Mouse (Mus musculus): Measurements from ENCODE around the gene Sorl1. TPM values are rescaled to one million over a fixed set of nuclear protein-coding genes. Genes with fewer than 3 reads are reported as not detected.
"Not testable (repeated sequence)": the region's sequence is repeated elsewhere in the genome, so short reads cannot be mapped to it uniquely, and the experiment has no call there.

Gene Sorl1
- polyA plus RNA-seq, 1 experiment from 2014 or later = 5.4 TPM

DNA sequence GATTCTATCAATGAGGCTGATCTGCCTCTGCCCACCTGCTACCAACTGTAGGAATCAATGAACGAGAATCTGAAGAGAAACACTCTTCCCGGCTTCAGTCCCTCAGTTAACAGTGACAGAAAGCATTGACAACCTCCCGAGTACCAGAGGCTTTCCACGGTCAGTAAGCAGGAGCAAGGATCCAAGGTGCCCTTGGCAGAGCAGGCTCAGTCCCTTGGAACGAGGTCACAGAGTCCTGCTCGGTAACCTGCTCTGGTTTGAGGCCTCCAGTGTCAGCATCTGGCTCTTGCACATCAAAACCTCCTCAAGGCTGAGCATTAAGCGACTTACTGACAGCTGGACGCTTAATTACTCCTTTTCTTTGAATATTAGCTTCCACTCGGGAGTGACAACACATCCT, 43.4 kb downstream of the Sorl1 start:
- Histone ChIP-seq H3K36me3 (peaks cover 7% of the 10 kb centered on the region), H3K27me3 (no peaks in the 10 kb centered on the region), H3K27ac (no peak overlapping the region), H3K4me1 (peaks cover 9% of the 10 kb centered on the region), H3K9ac (no peak overlapping the region), H3K4me3 (no peak overlapping the region), H3K4me2 (replicated peaks) (no peak overlapping the region), H3K9me3 (no peaks in the 10 kb centered on the region)
- no peak for ATAC-seq (ENCODE audit: low FRiP score, low read depth)
- WGBS = 79% methylated on average over 9 of the region's 9 CpGs

DNA sequence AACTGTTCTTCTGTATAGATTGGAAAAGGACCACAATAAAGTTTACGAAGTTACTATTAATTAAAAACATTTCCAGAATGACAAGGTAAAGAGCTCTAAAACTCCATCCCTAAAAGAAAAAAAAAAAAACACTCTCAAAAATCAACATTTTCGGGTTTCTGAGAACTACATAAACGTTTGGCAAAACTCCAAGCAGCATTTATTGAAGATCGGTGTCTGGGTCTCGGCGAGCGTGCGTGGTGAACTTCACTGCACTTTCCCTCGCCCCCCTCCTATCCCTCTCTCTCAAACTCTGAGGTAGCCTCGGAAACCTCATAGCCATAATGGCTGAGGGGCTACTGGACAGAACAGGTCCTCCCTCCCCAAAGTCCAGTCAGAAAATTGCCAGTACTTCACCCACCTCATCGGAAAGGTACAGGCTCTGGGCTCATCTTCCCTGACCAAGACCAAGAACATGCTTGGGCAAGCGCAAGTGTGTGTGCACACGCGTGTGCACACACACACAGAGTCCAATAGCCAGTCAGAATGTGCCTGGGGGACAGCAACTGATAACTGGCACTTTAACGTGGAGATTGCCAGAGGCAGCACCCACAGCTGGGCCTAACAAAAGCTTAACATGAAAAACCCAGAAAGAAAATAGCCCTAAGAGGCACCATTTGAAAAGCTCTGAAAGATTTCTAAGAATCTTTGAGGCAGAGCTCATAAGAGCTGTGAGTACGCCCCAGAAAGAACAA, 46.8 kb downstream of the Sorl1 start:
- Histone ChIP-seq H3K9me3 (no peaks in the 10 kb centered on the region), H3K9ac (no peak overlapping the region), H3K27ac (no peak overlapping the region; the same call in 1 of the 2 replicates), H3K36me3 (peaks cover 7% of the 10 kb centered on the region), H3K4me3 (no peak overlapping the region), H3K27me3 (no peaks in the 10 kb centered on the region), H3K4me1 (peaks cover 9% of the 10 kb centered on the region), H3K4me2 (replicated peaks) (no peak overlapping the region)
- no peak for ATAC-seq (ENCODE audit: low FRiP score, low read depth)
- WGBS = 56% methylated on average over 16 of the region's 16 CpGs

DNA sequence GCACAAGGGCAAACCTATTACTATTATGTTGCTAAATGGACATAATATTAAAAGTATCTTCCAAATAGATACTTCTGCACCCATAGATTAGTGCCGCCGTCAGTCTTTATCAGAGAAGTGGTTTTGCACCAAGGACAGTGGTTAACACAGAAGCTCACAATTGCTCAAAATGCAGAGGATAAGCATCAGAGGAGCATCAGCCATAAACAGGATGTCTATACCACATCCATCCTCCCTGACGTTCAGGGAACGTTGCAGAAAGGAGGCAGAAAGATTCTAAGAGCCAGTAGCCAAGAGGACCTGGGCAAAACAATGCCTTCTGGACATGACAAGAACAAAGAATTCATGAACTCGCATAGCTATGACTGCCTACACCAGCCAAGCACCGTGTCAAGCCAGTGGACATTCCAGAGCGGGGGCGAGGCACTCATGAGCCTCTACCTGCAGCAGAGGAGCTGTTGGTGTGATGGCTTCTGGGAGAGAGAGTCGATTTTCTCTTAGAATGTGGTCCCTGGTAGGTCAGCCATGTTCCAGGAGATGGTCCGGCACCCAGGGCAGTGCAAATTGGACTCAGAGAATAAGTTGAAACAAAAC, 47.7 kb downstream of the Sorl1 start:
- Histone ChIP-seq H3K9ac (no peak overlapping the region), H3K27me3 (0 out of 2 replicates have a peak, but pooled peaks cover 4% of the 10 kb centered on the region), H3K4me1 (peaks cover 9% of the 10 kb centered on the region), H3K4me2 (replicated peaks) (no peak overlapping the region), H3K9me3 (no peaks in the 10 kb centered on the region), H3K27ac (no peak overlapping the region), H3K36me3 (peaks cover 7% of the 10 kb centered on the region), H3K4me3 (no peak overlapping the region)
- WGBS = 87% methylated on average over 10 of the region's 10 CpGs
- ATAC-seq (ENCODE audit: low FRiP score, low read depth) = no peak

DNA sequence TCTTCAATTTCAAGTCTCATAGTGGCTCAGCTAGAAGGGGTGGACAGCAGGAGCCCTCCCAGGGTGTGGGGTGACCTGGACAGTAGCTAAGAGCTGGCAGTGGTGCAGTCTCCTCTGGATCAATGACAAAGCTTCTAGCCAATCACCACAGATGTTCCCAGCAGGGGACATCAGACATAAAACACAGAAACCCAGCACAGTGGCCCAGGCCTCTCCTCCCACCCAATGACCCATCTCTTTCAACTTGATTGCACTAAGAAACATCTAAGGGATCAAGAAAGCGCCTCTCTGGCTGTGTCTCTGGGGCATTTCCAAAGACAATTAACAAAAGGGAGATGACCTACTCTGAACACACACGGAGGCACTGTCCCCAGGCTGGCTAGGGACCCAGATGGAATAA, 48.9 kb downstream of the Sorl1 start:
- WGBS = 29% methylated on average over 2 of the region's 2 CpGs
- Histone ChIP-seq H3K4me1 (peaks cover 9% of the 10 kb centered on the region), H3K36me3 (peaks cover 7% of the 10 kb centered on the region), H3K4me3 (no peak overlapping the region), H3K9me3 (no peaks in the 10 kb centered on the region), H3K27ac (no peak overlapping the region), H3K4me2 (replicated peaks) (no peak overlapping the region), H3K27me3 (0 out of 2 replicates have a peak, but pooled peaks cover 4% of the 10 kb centered on the region), H3K9ac (no peak overlapping the region)
- no peak for ATAC-seq (ENCODE audit: low FRiP score, low read depth)

- no peak for ATAC-seq (ENCODE audit: low FRiP score, low read depth)
- Histone ChIP-seq H3K9ac (no peak overlapping the region), H3K27me3 (peaks cover 7% of the 10 kb centered on the region; the same call in 1 of the 2 replicates), H3K36me3 (no peaks in the 10 kb centered on the region), H3K4me1 (peaks cover 11% of the 10 kb centered on the region; the same call in 1 of the 2 replicates), H3K4me2 (replicated peaks) (no peak overlapping the region), H3K27ac (no peak overlapping the region), H3K9me3 (no peaks in the 10 kb centered on the region), H3K4me3 (no peak overlapping the region)
- WGBS = 72% methylated on average over 4 of the region's 4 CpGs
Observed at GRCm38 (mm10) chr9:42072010-42072409, 52.1 kb downstream of the Sorl1 start.

- Histone ChIP-seq H3K9me3 (no peaks in the 10 kb centered on the region), H3K4me3 (no peak overlapping the region), H3K27me3 (peaks cover 7% of the 10 kb centered on the region; the same call in 1 of the 2 replicates), H3K4me1 (peaks cover 11% of the 10 kb centered on the region; the same call in 1 of the 2 replicates), H3K36me3 (no peaks in the 10 kb centered on the region), H3K27ac (no peak overlapping the region), H3K4me2 (replicated peaks) (no peak overlapping the region), H3K9ac (no peak overlapping the region)
- 87% methylated on average over 6 of the region's 6 CpGs for WGBS
- no peak for ATAC-seq (ENCODE audit: low FRiP score, low read depth)
Observed at GRCm38 (mm10) chr9:42070856-42071255, 53.2 kb downstream of the Sorl1 start.

DNA sequence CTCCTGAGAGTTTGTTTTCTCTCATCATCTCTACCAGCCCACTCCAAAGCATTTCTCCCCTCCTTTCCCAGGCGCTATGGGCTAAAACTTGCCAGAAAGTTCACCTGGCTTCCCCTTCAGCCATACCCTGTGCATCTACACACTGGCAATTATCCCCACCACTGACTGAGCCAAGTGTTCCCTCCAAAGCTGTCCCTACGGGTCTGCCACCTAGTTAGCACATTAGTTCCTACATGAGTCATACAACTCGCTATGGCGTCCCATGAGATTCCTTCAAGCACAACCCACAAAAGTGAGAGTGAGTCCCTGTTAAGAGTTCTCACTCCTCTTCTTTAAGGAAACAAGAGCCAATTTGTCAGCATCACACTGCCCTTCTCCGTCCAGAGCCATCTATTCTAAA, 54.6 kb downstream of the Sorl1 start:
- 82% methylated on average over 5 of the region's 5 CpGs for WGBS
- no peaks in the 10 kb centered on the region for H3K36me3 ChIP-seq

DNA sequence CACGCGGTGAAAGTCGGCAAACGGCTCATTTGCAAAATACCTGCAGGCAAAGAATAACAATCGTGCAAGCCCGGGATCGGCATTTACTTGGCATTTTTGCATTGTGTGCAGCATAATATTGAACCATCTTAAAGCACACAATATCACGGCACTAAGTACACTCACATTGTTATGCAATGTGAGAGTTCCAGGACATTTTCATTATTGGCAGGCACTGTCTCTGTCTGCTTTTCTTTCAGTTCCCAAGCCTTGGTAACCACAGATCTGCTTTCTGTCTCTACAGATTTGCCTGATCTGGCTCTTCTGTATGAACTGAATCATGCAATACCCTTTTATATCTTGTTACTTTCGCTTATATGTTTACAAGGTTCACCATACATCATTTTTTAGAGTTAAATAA, 56.1 kb downstream of the Sorl1 start:
- no peak overlapping the region for H3K4me2 ChIP-seq (replicated peaks)
- H3K36me3 ChIP-seq = no peaks in the 10 kb centered on the region
- H3K4me1 ChIP-seq = peaks cover 22% of the 10 kb centered on the region
- peaks cover 7% of the 10 kb centered on the region; the same call in 1 of the 2 replicates for H3K27me3 ChIP-seq
- no peak overlapping the region for H3K9ac ChIP-seq
- no peak overlapping the region for H3K27ac ChIP-seq
- no peak overlapping the region for H3K4me3 ChIP-seq
- ATAC-seq (ENCODE audit: low FRiP score, low read depth) = no peak
- H3K9me3 ChIP-seq = no peaks in the 10 kb centered on the region
- 68% methylated on average over 9 of the region's 9 CpGs for WGBS

More for the DNA sequence above, 54.6 kb downstream of the Sorl1 start:
- H3K27ac ChIP-seq = no peak overlapping the region
- no peak for ATAC-seq (ENCODE audit: low FRiP score, low read depth)
- H3K4me1 ChIP-seq = peaks cover 11% of the 10 kb centered on the region; the same call in 1 of the 2 replicates
- H3K9me3 ChIP-seq = no peaks in the 10 kb centered on the region
- H3K4me2 ChIP-seq (replicated peaks) = no peak overlapping the region
- H3K9ac ChIP-seq = no peak overlapping the region
- no peak overlapping the region for H3K4me3 ChIP-seq
- peaks cover 7% of the 10 kb centered on the region; the same call in 1 of the 2 replicates for H3K27me3 ChIP-seq

DNA sequence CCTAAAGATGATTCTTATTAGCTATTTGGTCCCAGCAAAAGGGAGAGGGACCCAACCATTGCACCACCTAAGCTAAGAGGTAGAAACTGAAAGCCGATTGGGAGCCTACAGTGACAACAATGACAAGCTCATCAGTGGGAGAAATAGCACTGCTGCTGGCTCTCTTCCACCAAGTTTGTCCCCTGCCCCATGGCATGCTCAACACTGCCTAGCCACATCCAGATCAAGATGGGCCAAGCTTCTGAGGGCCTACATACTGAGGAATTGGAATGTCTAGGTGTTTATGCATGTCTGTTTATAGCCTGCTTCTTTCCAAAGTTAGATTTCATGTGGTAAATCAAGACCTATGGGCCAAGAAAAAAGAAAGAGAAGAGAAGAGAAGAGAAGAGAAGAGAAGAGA, 58.3 kb downstream of the Sorl1 start:
- H3K27me3 ChIP-seq = peaks cover 3% of the 10 kb centered on the region; the same call in 1 of the 2 replicates
- no peaks in the 10 kb centered on the region for H3K9me3 ChIP-seq
- no peak overlapping the region for H3K4me2 ChIP-seq (replicated peaks)
- WGBS = 83% methylated on average over 1 of the region's 1 CpGs
- H3K4me3 ChIP-seq = no peak overlapping the region
- peaks cover 31% of the 10 kb centered on the region for H3K4me1 ChIP-seq
- no peaks in the 10 kb centered on the region for H3K36me3 ChIP-seq
- ATAC-seq (ENCODE audit: low FRiP score, low read depth) = no peak
- no peak overlapping the region for H3K27ac ChIP-seq
- H3K9ac ChIP-seq = no peak overlapping the region

DNA sequence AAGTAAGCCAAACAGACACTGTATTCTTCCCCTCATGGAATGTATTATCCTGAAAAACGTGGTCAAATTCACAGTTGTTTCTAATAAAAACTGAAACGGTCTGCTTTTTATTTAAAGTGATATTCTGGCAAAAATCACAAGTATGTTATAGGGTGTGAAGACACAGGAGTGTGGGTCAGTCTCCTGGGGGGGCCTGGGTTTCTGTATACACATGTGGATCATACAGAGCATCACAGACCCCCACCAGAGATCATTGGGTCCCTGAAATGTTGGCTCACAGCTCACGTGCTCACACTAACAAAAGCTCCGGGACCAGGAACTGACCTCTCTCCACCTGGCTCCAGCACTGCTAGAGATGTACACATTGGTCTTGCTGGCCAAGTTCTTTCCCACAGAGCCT, 60.7 kb downstream of the Sorl1 start:
- H3K9ac ChIP-seq = no peak overlapping the region
- ATAC-seq (ENCODE audit: low FRiP score, low read depth) = peak; percentile 40; the same call in 1 of the 2 replicates
- no peaks in the 10 kb centered on the region for H3K36me3 ChIP-seq
- 48% methylated on average over 4 of the region's 4 CpGs for WGBS
- peaks cover 1% of the 10 kb centered on the region; the same call in 1 of the 2 replicates for H3K27me3 ChIP-seq
- H3K4me2 ChIP-seq (replicated peaks) = no peak overlapping the region
- H3K27ac ChIP-seq = no peak overlapping the region
- no peak overlapping the region for H3K4me3 ChIP-seq
- peaks cover 24% of the 10 kb centered on the region for H3K4me1 ChIP-seq
- no peaks in the 10 kb centered on the region for H3K9me3 ChIP-seq

- WGBS = 70% methylated on average over 8 of the region's 8 CpGs
- no peak for ATAC-seq (ENCODE audit: low FRiP score, low read depth)
- Histone ChIP-seq H3K27ac (no peak overlapping the region), H3K4me2 (replicated peaks) (no peak overlapping the region), H3K9me3 (no peaks in the 10 kb centered on the region), H3K4me3 (no peak overlapping the region), H3K36me3 (no peaks in the 10 kb centered on the region), H3K4me1 (peaks cover 21% of the 10 kb centered on the region), H3K9ac (no peak overlapping the region), H3K27me3 (no peaks in the 10 kb centered on the region)
Observed at GRCm38 (mm10) chr9:42062269-42062668, 61.8 kb downstream of the Sorl1 start.

GRCm38 (mm10) chr9:42059006-42059405, 65.1 kb downstream of the Sorl1 start:
- not testable (repeated sequence) for H3K27me3 ChIP-seq; H3K9me3 ChIP-seq; H3K36me3 ChIP-seq; H3K27ac ChIP-seq; H3K9ac ChIP-seq; H3K4me2 ChIP-seq (replicated peaks); ATAC-seq (ENCODE audit: low FRiP score, low read depth); H3K4me3 ChIP-seq
- peaks cover 32% of the 10 kb centered on the region for H3K4me1 ChIP-seq
- 87% methylated on average over 2 of the region's 2 CpGs for WGBS
